Mouse (Mus musculus) liver, embryonic 12.5 days (tissue): ENCODE results near the gene Wars2. TPM values are rescaled to one million over a fixed set of nuclear protein-coding genes. Genes with fewer than 3 reads are reported as not detected.

Source experiments
- ATAC-seq: fragments of 200-750 bp; cut with Nextera tagmentation; 2 replicates; pipeline ENCODE4 v1.8.0; 2017; ENCODE audit warnings: moderate number of reproducible peaks, mild to moderate bottlenecking, moderate library complexity
- H3K27ac ChIP-seq: fragments of 300-500 bp; sonication (generic); 2 replicates; pipeline ENCODE4 v1.5.1; 2016; ENCODE audit warnings: mild to moderate bottlenecking
- H3K27me3 ChIP-seq: fragments of 300-500 bp; sonication (generic); replicated peaks from 2 replicates; pipeline ENCODE4 v1.6.1; 2016; ENCODE audit warnings: mild to moderate bottlenecking, moderate library complexity
- H3K36me3 ChIP-seq: fragments of 300-500 bp; sonication (generic); 2 replicates; pipeline ENCODE4 v1.6.1; 2016; ENCODE audit warnings: mild to moderate bottlenecking, moderate library complexity
- H3K4me1 ChIP-seq: fragments of 300-500 bp; sonication (generic); 2 replicates; pipeline ENCODE4 v1.6.1; 2016
- H3K4me2 ChIP-seq: fragments of 300-500 bp; sonication (generic); 2 replicates; pipeline ENCODE4 v1.6.1; 2016; ENCODE audit warnings: mild to moderate bottlenecking, moderate library complexity
- H3K4me3 ChIP-seq: fragments of 300-500 bp; sonication (generic); 2 replicates; pipeline ENCODE4 v1.5.1; 2016; ENCODE audit warnings: mild to moderate bottlenecking, moderate library complexity
- H3K9ac ChIP-seq: fragments of 300-500 bp; sonication (generic); 2 replicates; pipeline ENCODE4 v1.6.1; 2016; ENCODE audit warnings: mild to moderate bottlenecking, moderate library complexity
- H3K9me3 ChIP-seq: fragments of 300-500 bp; sonication (generic); replicated peaks from 2 replicates; pipeline ENCODE4 v1.6.1; 2016; ENCODE audit warnings: mild to moderate bottlenecking, moderate library complexity
- WGBS: fragments of 180-500 bp; shearing (Covaris S2); methylation state at CpG from one replicate; pipeline ENCODE4 v1.1.7; 2016; ENCODE audit not compliant: insufficient replicate concordance; 5-methylcytosine and 5-hydroxymethylcytosine counted together
- polyA plus RNA-seq: library from polyadenylated mRNA; unstranded; fragments of >200 nt; fragmentation: Nextera tagmentation; extraction: Ambion mirVana; gene quantifications from 2 replicates; pipeline ENCODE4 v1.2.1, GENCODE M21; 2016

The Wars2 gene
- polyA plus RNA-seq, 1 experiment from 2014 or later: 5.0 TPM

- ATAC-seq: no peak
- no peak overlapping the region for H3K27ac ChIP-seq
- no peak overlapping the region for H3K9ac ChIP-seq
- no peaks in the 10 kb centered on the region for H3K27me3 ChIP-seq
- peaks cover 6% of the 10 kb centered on the region; the same call in 1 of the 2 replicates for H3K36me3 ChIP-seq
- WGBS: 69% methylated on average over 1 of the region's 1 CpGs
- peaks cover 12% of the 10 kb centered on the region for H3K4me1 ChIP-seq
- no peak overlapping the region for H3K4me2 ChIP-seq
- no peaks in the 10 kb centered on the region for H3K9me3 ChIP-seq
- no peak overlapping the region for H3K4me3 ChIP-seq
These were observed 16.1 kb downstream of the Wars2 start for GRCm38 (mm10) chr3:99156987-99157386.

- peak; percentile 68; the same call in 1 of the 2 replicates for ATAC-seq
- H3K4me1 ChIP-seq: peaks cover 12% of the 10 kb centered on the region
- H3K9ac ChIP-seq: no peak overlapping the region
- H3K4me2 ChIP-seq: no peak overlapping the region
- H3K27ac ChIP-seq: no peak overlapping the region
- H3K9me3 ChIP-seq: no peaks in the 10 kb centered on the region
- peaks cover 6% of the 10 kb centered on the region; the same call in 1 of the 2 replicates for H3K36me3 ChIP-seq
- WGBS: 49% methylated on average over 4 of the region's 4 CpGs
- H3K27me3 ChIP-seq: no peaks in the 10 kb centered on the region
- H3K4me3 ChIP-seq: no peak overlapping the region
These were observed 16.7 kb downstream of the Wars2 start for GRCm38 (mm10) chr3:99157451-99158015.

GRCm38 (mm10) chr3:99160016-99160415 lies 19.1 kb downstream of the Wars2 start:
- peaks cover 6% of the 10 kb centered on the region; the same call in 1 of the 2 replicates for H3K36me3 ChIP-seq
- H3K4me2 ChIP-seq: no peak overlapping the region
- WGBS: 64% methylated on average over 3 of the region's 3 CpGs
- H3K9ac ChIP-seq: no peak overlapping the region
- H3K9me3 ChIP-seq: no peaks in the 10 kb centered on the region
- H3K27ac ChIP-seq: no peak overlapping the region
- ATAC-seq: no peak
- peaks cover 12% of the 10 kb centered on the region for H3K4me1 ChIP-seq
- H3K4me3 ChIP-seq: no peak overlapping the region
- H3K27me3 ChIP-seq: no peaks in the 10 kb centered on the region

- Histone ChIP-seq H3K36me3 (no peaks in the 10 kb centered on the region), H3K9me3 (no peaks in the 10 kb centered on the region), H3K4me1 (peaks cover 8% of the 10 kb centered on the region), H3K9ac (no peak overlapping the region), H3K4me2 (no peak overlapping the region), H3K27ac (no peak overlapping the region), H3K4me3 (no peak overlapping the region), H3K27me3 (no peaks in the 10 kb centered on the region)
- WGBS: 72% methylated on average over 2 of the region's 2 CpGs
- no peak for ATAC-seq
These were observed 21.3 kb downstream of the Wars2 start for GRCm38 (mm10) chr3:99162191-99162590.

GRCm38 (mm10) chr3:99167734-99168133 lies 26.9 kb downstream of the Wars2 start:
- WGBS: 55% methylated on average over 4 of the region's 4 CpGs
- H3K27ac ChIP-seq: no peak overlapping the region
- H3K4me3 ChIP-seq: no peak overlapping the region
- no peaks in the 10 kb centered on the region for H3K4me1 ChIP-seq
- H3K36me3 ChIP-seq: no peaks in the 10 kb centered on the region
- H3K9ac ChIP-seq: no peak overlapping the region
- ATAC-seq: no peak
- H3K27me3 ChIP-seq: no peaks in the 10 kb centered on the region
- H3K4me2 ChIP-seq: no peak overlapping the region
- H3K9me3 ChIP-seq: no peaks in the 10 kb centered on the region

- no peak overlapping the region for H3K9ac ChIP-seq
- no peak overlapping the region for H3K27ac ChIP-seq
- peak; percentile 99 for ATAC-seq
- no peaks in the 10 kb centered on the region for H3K36me3 ChIP-seq
- no peaks in the 10 kb centered on the region for H3K27me3 ChIP-seq
- WGBS: 46% methylated on average over 5 of the region's 5 CpGs
- peak overlapping the region; percentile 25; the same call in 1 of the 2 replicates for H3K4me2 ChIP-seq
- no peaks in the 10 kb centered on the region for H3K9me3 ChIP-seq
- H3K4me3 ChIP-seq: no peak overlapping the region
- H3K4me1 ChIP-seq: peaks cover 19% of the 10 kb centered on the region
These were observed 32.3 kb downstream of the Wars2 start for GRCm38 (mm10) chr3:99173178-99173577.

- no peak overlapping the region for H3K9ac ChIP-seq
- no peak overlapping the region for H3K27ac ChIP-seq
- no peaks in the 10 kb centered on the region for H3K9me3 ChIP-seq
- no peak overlapping the region for H3K4me2 ChIP-seq
- 32% methylated on average over 9 of the region's 9 CpGs for WGBS
- H3K27me3 ChIP-seq: no peaks in the 10 kb centered on the region
- no peaks in the 10 kb centered on the region for H3K36me3 ChIP-seq
- no peak for ATAC-seq
- peaks cover 19% of the 10 kb centered on the region for H3K4me1 ChIP-seq
- no peak overlapping the region for H3K4me3 ChIP-seq
These were observed 33.9 kb downstream of the Wars2 start for GRCm38 (mm10) chr3:99174658-99175304.

GRCm38 (mm10) chr3:99183355-99184016 lies 42.6 kb downstream of the Wars2 start:
- ATAC-seq: no peak
- Histone ChIP-seq H3K27me3 (no peaks in the 10 kb centered on the region), H3K36me3 (no peaks in the 10 kb centered on the region), H3K4me1 (no peaks in the 10 kb centered on the region), H3K4me3 (no peak overlapping the region), H3K9ac (no peak overlapping the region), H3K9me3 (no peaks in the 10 kb centered on the region), H3K27ac (no peak overlapping the region), H3K4me2 (no peak overlapping the region)
- 79% methylated on average over 17 of the region's 17 CpGs for WGBS

GRCm38 (mm10) chr3:99184373-99184772 lies 43.5 kb downstream of the Wars2 start:
- Histone ChIP-seq H3K4me3 (no peak overlapping the region), H3K27ac (no peak overlapping the region), H3K4me1 (no peaks in the 10 kb centered on the region), H3K9me3 (no peaks in the 10 kb centered on the region), H3K36me3 (no peaks in the 10 kb centered on the region), H3K27me3 (no peaks in the 10 kb centered on the region), H3K9ac (no peak overlapping the region), H3K4me2 (no peak overlapping the region)
- WGBS: 69% methylated on average over 1 of the region's 1 CpGs
- no peak for ATAC-seq

GRCm38 (mm10) chr3:99188097-99188496 lies 47.2 kb downstream of the Wars2 start:
- no peak for ATAC-seq
- WGBS: 50% methylated on average over 1 of the region's 1 CpGs
- no peak overlapping the region for H3K4me2 ChIP-seq
- no peaks in the 10 kb centered on the region for H3K4me1 ChIP-seq
- no peak overlapping the region for H3K27ac ChIP-seq
- no peaks in the 10 kb centered on the region for H3K9me3 ChIP-seq
- H3K36me3 ChIP-seq: peaks cover 4% of the 10 kb centered on the region; the same call in 1 of the 2 replicates
- H3K9ac ChIP-seq: no peak overlapping the region
- H3K27me3 ChIP-seq: no peaks in the 10 kb centered on the region
- no peak overlapping the region for H3K4me3 ChIP-seq

GRCm38 (mm10) chr3:99193576-99193975 lies 52.7 kb downstream of the Wars2 start:
- Histone ChIP-seq H3K27ac (no peak overlapping the region), H3K36me3 (peaks cover 4% of the 10 kb centered on the region; the same call in 1 of the 2 replicates), H3K27me3 (no peaks in the 10 kb centered on the region), H3K4me2 (no peak overlapping the region), H3K4me1 (no peaks in the 10 kb centered on the region), H3K9ac (no peak overlapping the region), H3K4me3 (no peak overlapping the region), H3K9me3 (no peaks in the 10 kb centered on the region)
- no peak for ATAC-seq
- 65% methylated on average over 4 of the region's 4 CpGs for WGBS

- H3K4me3 ChIP-seq: no peak overlapping the region
- H3K36me3 ChIP-seq: peaks cover 14% of the 10 kb centered on the region
- H3K4me1 ChIP-seq: no peaks in the 10 kb centered on the region
- H3K9me3 ChIP-seq: no peaks in the 10 kb centered on the region
- ATAC-seq: no peak
- no peak overlapping the region for H3K9ac ChIP-seq
- H3K27ac ChIP-seq: no peak overlapping the region
- H3K27me3 ChIP-seq: no peaks in the 10 kb centered on the region
- no peak overlapping the region for H3K4me2 ChIP-seq
These were observed 62.5 kb downstream of the Wars2 start for GRCm38 (mm10) chr3:99203331-99203730.
